Mouse (Mus musculus) gastrocnemius, adult 2 months (tissue): ENCODE data around the gene Gan. TPM values are rescaled to one million over a fixed set of nuclear protein-coding genes. Genes with fewer than 3 reads are reported as not detected.

Experiments used
- DNase-seq: peaks from one replicate; pipeline ENCODE4 v3.0.0; 2022
- H3K27ac ChIP-seq: fragments of 200-600 bp; 2 replicates; pipeline ENCODE4 v1.8.1; 2022; ENCODE audit warnings: mild to moderate bottlenecking
- H3K4me3 ChIP-seq: fragments of 200-600 bp; 2 replicates; pipeline ENCODE4 v1.8.1; 2022; ENCODE audit warnings: mild to moderate bottlenecking, moderate library complexity
- CTCF ChIP-seq: fragments of 200-600 bp; IDR thresholded peaks from 2 replicates; pipeline ENCODE4 v1.8.1; 2022; ENCODE audit warnings: antibody characterized with exemption, mild to moderate bottlenecking, moderate library complexity
- intact Hi-C: fragments of 180-260 bp; cut with DNase I; formaldehyde crosslinking; loops from one replicate; pipeline ENCODE4 v1.15.1; 2025
- total RNA-seq, 2 experiments: library from RNA; stranded (reverse); gene quantifications; 2 replicates each; pipeline ENCODE4 v1.2.3; 2021

Gan gene
- total RNA-seq, 2 experiments from 2014 or later = 4.8 to 5.9 TPM

DNA sequence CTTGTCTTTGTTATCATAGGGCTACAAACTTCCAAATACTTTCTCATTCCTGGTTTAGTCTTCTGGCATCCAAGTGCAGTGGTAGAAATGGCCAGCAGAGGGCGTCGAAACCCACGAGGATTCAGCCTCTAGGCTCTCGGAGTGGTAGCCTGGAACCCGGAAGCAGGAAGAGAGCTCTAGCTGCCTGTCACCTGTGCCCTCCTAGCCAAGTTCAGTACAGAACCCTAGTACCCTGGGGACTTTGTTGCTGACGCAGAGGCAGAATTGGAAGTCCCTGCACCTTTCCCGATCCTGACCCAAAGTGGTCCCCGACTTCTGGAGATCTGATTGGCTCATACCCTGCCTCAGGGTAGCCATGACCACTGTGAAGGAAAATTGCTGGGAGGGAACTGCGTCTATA is 66.7 kb downstream of the Gan start:
- intact Hi-C loops = loop anchor here (1.0 kb wide), 3 partner anchors 155 to 251 kb away; no protein-coding TSS in a partner anchor
- peak overlapping the region; percentile 61 for H3K27ac ChIP-seq
- H3K4me3 ChIP-seq = peak overlapping the region; percentile 62
- DNase-seq = peak; percentile 87
- TF ChIP-seq CTCF = peak; percentile 97

DNA sequence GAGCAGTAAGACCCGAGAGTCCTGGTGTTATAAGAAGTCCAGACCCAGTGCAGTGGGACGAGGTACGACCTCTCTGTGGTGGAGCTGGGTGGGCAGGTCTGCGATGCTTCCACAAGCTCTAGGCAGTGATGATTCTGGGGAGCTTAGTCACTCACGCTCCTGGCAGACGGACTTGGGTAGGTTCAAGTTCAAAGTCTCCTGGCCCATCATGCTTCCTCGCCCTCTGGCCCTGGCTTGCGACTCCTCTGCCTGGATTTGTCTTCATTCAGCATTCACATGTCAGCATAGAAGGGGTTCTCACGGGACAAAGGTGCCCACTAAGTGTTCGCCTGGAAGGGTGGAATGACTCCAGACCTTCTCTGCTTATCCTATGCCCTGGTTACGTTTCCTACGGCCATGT is 68.4 kb downstream of the Gan start:
- intact Hi-C loops = no loop called here
- no peak overlapping the region for H3K4me3 ChIP-seq
- TF ChIP-seq CTCF = no peak
- DNase-seq = peak; percentile 4
- H3K27ac ChIP-seq = no peak overlapping the region

DNA sequence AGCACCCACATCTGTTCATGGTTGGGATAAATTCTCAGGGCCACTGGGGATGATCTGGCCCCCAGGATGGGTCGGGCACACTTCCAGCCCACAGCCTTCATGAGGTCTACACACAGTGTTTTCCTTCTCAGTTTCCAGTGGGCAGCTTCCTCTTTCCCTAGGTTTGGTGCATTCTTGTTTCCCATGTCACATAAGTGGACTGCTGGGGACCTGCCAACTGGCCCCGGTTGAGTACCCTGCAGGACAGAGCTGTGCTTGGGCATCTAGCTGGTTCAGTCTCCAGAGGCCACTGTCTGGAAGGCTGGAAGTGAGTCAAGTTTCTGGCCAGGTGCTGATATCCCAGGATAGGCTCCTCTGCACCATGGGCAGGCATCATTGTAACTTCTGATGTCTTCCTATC is 69.4 kb downstream of the Gan start:
- no peak overlapping the region for H3K27ac ChIP-seq
- intact Hi-C loops = no loop called here
- DNase-seq = peak; percentile 19
- no peak overlapping the region for H3K4me3 ChIP-seq
- TF ChIP-seq CTCF = no peak

DNA sequence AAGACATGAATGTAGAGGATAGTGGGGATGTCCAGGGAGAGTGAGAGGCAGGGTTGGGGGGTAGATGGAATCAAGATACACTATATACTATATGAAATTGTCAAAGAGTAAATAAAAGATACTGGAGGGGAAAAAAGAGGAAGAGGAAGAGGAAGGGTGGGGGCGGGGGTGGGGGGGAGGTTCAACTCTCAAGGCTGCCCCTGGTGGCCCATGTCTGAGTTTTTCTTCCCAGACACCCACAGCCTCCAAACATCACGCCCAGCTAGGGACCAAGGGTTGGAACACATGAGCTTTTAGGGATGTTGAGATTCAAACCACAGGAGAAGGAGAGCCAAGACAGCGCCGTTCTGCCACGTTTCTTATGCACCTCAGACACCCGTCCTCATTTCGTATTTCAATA is 75.3 kb downstream of the Gan start:
- Histone ChIP-seq H3K4me3 (no peak overlapping the region), H3K27ac (no peak overlapping the region)
- intact Hi-C loops = no loop called here
- TF ChIP-seq CTCF = no peak
- DNase-seq = no peak

DNA sequence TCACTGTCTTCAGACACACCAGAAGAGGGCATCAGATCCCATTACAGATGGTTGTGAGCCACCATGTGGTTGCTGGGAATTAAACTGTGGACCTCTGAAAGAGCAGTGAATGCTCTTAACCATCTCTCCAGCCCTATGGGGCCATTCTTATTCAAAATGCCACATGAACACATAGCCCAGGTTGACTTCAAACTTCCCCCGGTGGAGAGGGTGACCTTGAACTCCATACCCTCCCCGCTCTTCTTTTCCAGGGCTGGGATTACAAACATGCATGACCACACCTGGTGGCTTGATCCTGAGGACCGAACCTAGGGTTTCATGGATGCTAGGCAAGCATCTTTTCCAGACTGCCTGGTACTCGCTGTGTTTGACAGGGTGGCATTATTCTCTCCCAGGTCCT is 78.6 kb downstream of the Gan start:
- Histone ChIP-seq H3K4me3 (no peak overlapping the region), H3K27ac (no peak overlapping the region)
- intact Hi-C loops = no loop called here
- TF ChIP-seq CTCF = no peak
- no peak for DNase-seq

DNA sequence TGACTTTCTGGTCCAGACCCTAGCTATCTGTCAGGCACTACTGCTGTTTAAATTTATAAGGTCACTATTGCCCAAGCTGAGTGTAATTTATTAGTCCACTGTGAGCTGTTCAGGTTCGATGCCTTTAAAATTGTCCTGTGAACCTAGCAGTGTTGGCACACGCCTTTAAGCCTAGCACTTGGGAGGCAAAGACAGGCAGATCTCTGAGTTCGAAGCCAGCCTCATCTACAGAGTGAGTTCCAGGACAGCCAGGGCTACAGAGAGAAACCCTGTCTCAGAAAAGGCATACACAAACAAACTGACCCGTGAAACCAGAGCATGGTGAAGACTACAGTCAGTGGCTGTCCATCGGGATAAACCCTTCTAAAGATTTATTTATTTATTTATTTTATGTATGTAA is 82.4 kb downstream of the Gan start:
- Histone ChIP-seq H3K4me3 (no peak overlapping the region), H3K27ac (no peak overlapping the region)
- DNase-seq = no peak
- no peak for TF ChIP-seq CTCF
- intact Hi-C loops = no loop called here

DNA sequence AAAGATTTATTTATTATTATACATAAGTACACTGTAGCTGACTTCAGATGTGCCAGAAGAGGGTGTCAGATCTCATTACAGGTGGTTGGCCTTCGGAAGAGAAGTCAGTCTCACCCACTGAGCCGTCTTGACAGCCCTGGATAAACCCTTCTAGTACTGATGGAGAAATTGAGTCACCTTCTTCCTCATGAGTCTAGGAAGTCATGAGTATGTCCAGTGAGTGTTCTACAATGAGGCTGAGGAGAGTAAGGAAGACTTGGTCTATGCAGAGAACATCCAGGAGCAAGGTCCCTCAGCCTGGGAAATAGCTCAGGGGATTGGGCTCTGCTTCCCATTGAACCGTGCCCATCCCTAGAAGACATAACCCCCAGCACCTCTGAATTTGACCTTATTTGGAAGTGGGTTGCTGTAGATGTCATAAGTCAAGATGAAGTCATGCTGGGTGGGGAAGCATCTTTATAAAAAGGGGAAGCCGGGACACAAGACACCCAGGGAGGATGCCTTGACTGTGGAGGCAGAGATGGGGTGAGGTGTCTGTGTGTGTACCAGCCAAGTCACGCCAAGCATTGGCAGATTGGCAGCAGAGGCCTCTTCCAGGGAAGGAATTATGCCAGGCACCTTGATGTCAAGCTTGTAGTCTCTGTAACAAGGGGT is 83.0 kb downstream of the Gan start:
- H3K27ac ChIP-seq = no peak overlapping the region
- no peak for TF ChIP-seq CTCF
- H3K4me3 ChIP-seq = no peak overlapping the region
- intact Hi-C loops = no loop called here
- DNase-seq = no peak

DNA sequence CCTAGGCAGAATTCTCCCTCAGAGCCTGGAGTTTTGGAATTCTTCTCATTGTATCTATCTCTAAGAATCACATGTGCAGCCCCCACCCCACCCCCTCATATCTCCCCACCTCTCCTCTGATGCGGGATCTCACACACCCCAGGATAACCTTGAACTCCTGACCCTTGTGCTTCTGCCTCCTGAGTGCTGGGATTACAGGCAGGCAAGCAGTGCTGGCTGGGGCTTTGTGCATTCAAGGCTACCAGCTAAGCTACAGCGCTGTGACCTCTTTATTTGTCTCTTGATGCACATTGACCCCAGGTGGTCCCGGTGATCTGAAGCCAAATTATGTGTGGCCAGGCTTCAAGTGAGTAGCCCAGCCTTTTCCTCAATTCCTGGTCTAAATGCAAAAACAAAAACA is 83.9 kb downstream of the Gan start:
- no peak for DNase-seq
- intact Hi-C loops = no loop called here
- H3K4me3 ChIP-seq = no peak overlapping the region
- TF ChIP-seq CTCF = no peak
- H3K27ac ChIP-seq = no peak overlapping the region

DNA sequence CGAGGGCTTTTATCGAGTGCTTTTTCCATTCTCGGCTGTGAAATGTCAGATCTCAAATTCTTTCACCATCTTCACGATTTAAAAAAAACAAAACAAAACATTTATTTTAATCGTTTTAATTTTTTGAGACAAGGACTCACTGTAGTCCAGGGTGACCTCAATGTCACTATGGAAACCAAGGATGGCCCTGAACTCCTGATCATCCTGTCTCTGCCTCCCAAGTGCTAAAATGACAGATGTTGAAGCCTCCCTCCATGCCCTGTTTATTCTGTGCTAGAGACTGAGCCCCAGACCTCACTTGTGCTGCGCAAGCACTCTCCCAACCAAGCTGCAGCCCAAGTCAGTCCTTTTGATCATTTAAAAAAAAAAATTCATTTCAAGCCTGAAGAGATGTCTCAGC is 84.4 kb downstream of the Gan start:
- intact Hi-C loops = no loop called here
- TF ChIP-seq CTCF = no peak
- DNase-seq = no peak
- H3K27ac ChIP-seq = no peak overlapping the region
- H3K4me3 ChIP-seq = no peak overlapping the region

DNA sequence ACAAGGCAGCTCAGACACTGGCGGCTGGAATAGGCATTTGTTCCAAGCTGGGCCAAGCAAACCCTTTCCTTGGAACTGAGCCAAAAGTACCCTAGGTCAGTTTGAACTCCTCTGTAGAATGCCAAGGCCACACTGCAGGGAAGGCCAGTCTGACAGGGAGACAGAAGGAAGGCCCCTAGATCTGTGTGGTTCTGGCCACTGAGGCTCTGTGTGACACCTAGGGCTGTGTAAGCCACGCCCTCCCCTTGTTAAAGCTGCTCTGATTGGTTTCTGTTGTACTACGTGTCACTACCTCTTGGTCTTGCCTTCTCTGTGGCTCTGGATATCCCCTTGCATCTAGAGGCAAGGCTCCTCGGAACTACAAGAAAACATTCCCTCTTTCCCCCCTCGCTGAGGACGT is 86.7 kb downstream of the Gan start:
- no peak overlapping the region for H3K4me3 ChIP-seq
- DNase-seq = no peak
- H3K27ac ChIP-seq = no peak overlapping the region
- intact Hi-C loops = no loop called here
- TF ChIP-seq CTCF = no peak

DNA sequence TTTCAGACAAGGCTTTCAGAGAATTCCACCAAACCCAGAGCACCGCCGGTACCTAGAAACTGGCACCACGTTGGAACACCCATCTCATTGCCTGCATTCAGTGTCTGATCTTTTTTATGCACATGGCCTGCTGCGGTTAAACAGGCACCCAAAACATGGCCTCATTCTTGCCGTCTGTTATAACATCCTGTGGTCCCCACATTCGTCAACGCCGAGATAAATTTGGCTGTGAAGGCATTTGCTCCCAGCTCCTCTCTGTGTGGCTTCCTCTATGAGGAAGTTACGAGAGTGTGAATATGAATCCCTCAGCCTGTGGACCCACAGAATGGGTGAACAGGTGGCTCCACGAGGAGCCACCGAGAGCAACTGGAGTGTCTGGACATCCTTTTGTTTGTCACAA is 90.4 kb downstream of the Gan start:
- no peak overlapping the region for H3K27ac ChIP-seq
- DNase-seq = no peak
- no peak for TF ChIP-seq CTCF
- H3K4me3 ChIP-seq = no peak overlapping the region
- intact Hi-C loops = no loop called here

DNA sequence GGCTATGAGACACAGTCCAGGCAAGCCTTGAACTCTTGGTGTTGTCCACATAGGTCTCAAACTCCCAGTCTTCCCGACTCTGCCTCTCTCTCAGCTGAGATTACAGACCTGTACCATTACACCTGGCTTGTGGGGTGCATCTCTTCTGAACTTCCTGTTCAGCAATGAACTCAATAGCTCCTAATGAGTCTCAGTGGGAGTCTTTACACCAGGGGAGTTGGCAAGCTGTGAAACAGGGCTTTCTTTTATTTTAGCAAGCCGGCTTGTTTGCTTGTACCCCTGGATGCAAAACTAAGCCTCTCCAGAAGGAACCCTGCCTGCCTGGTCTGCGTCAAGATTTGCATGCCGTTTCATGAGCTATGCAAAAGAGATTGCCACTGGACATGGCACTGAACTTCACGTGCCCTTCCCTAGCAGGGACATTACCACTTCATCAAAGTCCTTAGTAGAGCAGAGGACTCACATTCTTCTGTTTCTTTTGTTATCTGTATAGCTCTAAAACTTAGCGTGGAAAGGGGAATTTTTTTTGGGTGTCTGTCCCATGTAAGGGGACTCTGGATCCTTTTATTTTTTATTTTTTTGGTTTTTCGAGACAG is 93.2 kb downstream of the Gan start:
- TF ChIP-seq CTCF = no peak
- DNase-seq = no peak
- intact Hi-C loops = no loop called here

DNA sequence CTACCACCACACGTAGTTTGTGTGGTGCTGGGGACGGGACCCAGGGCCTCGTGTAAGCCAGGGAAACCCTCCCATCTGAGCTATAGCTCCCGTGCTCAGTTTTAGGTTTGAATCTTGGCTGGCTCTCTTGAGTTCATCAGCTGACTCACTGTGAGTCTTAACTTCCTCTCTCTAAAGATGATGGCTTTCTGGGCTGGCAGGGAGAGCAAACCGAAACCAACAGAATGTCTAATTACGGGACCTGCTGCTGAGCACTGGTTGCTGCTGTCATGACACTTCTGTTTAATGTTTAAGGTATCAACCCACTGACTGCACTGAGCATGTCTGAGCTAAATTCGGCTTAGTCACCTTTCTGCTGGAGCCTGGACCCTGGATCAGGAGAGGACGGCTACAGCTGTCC is 94.7 kb downstream of the Gan start:
- no peak overlapping the region for H3K27ac ChIP-seq
- DNase-seq = no peak
- intact Hi-C loops = no loop called here
- no peak overlapping the region for H3K4me3 ChIP-seq
- TF ChIP-seq CTCF = no peak

More for the DNA sequence above, 93.2 kb downstream of the Gan start:
- H3K27ac ChIP-seq = no peak overlapping the region
- no peak overlapping the region for H3K4me3 ChIP-seq
